Mouse (Mus musculus): Measurements from ENCODE around the gene Apobr. TPM values are rescaled to one million over a fixed set of nuclear protein-coding genes. Genes with fewer than 3 reads are reported as not detected.

Apobr gene
- total RNA-seq, 2 experiments from 2014 or later: 0.97 to 1.1 TPM

GRCm38 (mm10) chr7:126594862-126595561 lies 10.3 kb downstream of the Apobr start, which contains the start of gene Il27:
Gene Il27, minus strand, starts transcription at chr7:126594941.
- intact Hi-C loops (cut with DNase I): no loop called here
- DNase-seq (ENCODE audit: extremely low spot score in 1 of 2, low spot score in 2 of 2): no peak

GRCm38 (mm10) chr7:126595890-126596289 lies 11.1 kb downstream of the Apobr start:
- intact Hi-C loops (cut with DNase I): no loop called here
- DNase-seq (ENCODE audit: extremely low spot score in 1 of 2, low spot score in 2 of 2): no peak

DNA sequence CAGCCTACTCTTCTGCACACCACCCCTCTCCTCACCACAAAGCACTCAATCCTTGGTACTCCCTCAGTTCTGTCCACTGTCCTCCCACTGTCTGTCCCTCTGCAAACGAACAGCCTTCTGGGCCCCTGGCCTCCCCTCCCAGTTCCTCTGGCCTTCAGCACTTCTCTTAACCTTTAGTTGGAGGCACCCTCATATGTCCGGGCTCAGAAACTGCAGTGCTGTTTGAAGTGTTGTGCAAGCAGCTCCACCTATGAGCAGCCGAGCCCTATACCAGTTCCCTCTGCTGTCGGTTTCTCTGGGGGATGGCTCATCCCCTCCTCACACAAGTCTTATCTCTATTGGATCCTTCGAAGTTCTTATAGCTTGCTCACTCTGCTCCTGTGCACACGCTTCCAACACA lies 11.7 kb downstream of the Apobr start:
- intact Hi-C loops (cut with DNase I): no loop called here
- DNase-seq (ENCODE audit: extremely low spot score in 1 of 2, low spot score in 2 of 2): no peak

DNA sequence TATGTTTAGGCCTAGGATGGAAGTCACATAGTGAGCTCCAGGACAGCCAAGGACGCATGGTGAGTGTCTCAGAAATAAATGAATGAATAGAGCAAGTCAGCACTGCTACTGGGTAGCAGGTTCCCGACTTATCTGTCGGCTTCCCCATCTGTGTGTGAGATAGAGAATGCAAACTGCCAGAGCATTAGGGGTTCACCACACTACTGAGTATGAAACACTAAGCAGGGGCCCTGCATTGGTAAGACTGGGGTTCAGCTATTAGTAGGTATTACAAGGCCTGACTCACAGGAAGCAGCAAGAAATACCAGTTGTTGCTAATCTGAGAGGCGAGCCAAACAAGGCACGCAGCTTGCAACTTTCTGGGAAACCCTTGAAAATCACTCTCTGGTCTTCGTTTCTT lies 14.2 kb downstream of the Apobr start:
- intact Hi-C loops (cut with DNase I): no loop called here
- DNase-seq (ENCODE audit: extremely low spot score in 1 of 2, low spot score in 2 of 2): no peak

GRCm38 (mm10) chr7:126601896-126602295 lies 17.2 kb downstream of the Apobr start:
- intact Hi-C loops (cut with DNase I): no loop called here
- no peak for DNase-seq (ENCODE audit: extremely low spot score in 1 of 2, low spot score in 2 of 2)

GRCm38 (mm10) chr7:126602650-126603049 lies 17.9 kb downstream of the Apobr start:
- intact Hi-C loops (cut with DNase I): no loop called here
- no peak for DNase-seq (ENCODE audit: extremely low spot score in 1 of 2, low spot score in 2 of 2)

- no peak for DNase-seq (ENCODE audit: extremely low spot score in 1 of 2, low spot score in 2 of 2)
- intact Hi-C loops (cut with DNase I): no loop called here
Measured at GRCm38 (mm10) chr7:126606611-126607010, 21.9 kb downstream of the Apobr start.

GRCm38 (mm10) chr7:126607064-126607463 lies 22.3 kb downstream of the Apobr start:
- intact Hi-C loops (cut with DNase I): no loop called here
- DNase-seq (ENCODE audit: extremely low spot score in 1 of 2, low spot score in 2 of 2): peak in 1 of 2 experiments; percentile 42

DNA sequence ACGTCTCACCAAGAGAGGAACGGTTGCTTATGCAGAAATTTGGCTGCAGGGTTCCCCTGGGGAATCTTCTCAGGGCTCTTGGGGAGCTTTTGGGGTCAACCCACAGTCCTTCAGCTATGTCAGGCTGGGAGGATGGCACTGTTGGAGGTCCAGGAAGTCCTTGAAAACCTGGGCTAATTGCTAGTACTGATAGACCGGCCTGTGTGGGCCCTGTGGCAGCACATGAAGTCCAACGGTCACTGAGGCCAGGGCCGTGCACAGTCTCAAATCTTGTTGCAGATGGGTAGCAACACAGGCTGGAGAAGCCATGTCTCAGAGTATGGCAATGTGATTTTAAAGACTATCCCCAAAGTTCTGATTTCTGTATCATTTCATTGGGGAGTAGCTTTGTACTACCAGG lies 23.1 kb downstream of the Apobr start:
- intact Hi-C loops (cut with DNase I): no loop called here
- no peak for DNase-seq (ENCODE audit: extremely low spot score in 1 of 2, low spot score in 2 of 2)

DNA sequence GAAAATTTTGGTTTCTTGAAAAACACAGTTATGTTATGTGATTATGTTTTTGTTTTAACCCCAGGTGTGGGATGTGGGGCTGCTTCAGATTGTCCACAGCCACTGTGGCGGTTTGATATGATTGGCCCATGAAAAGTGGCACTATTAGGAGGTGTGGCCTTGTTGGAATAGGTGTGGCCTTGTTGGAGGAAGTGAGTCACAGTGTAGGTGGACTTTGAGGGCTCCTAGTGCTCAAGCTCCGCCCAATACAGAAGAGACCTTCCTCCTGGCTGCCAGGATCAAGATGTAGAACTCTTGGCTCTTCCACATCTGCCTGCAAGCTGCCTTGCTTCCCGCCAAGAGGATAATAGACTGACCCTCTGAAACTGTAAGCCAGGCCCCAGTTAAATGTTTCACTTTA lies 28.0 kb downstream of the Apobr start:
- no peak for DNase-seq (ENCODE audit: extremely low spot score in 1 of 2, low spot score in 2 of 2)
- intact Hi-C loops (cut with DNase I): no loop called here

GRCm38 (mm10) chr7:126616707-126617106 lies 32.0 kb downstream of the Apobr start:
- intact Hi-C loops (cut with DNase I): no loop called here
- DNase-seq (ENCODE audit: extremely low spot score in 1 of 2, low spot score in 2 of 2): no peak

- DNase-seq (ENCODE audit: extremely low spot score in 1 of 2, low spot score in 2 of 2): no peak
- intact Hi-C loops (cut with DNase I): no loop called here
Measured at GRCm38 (mm10) chr7:126619559-126620275, 35.0 kb downstream of the Apobr start.

DNA sequence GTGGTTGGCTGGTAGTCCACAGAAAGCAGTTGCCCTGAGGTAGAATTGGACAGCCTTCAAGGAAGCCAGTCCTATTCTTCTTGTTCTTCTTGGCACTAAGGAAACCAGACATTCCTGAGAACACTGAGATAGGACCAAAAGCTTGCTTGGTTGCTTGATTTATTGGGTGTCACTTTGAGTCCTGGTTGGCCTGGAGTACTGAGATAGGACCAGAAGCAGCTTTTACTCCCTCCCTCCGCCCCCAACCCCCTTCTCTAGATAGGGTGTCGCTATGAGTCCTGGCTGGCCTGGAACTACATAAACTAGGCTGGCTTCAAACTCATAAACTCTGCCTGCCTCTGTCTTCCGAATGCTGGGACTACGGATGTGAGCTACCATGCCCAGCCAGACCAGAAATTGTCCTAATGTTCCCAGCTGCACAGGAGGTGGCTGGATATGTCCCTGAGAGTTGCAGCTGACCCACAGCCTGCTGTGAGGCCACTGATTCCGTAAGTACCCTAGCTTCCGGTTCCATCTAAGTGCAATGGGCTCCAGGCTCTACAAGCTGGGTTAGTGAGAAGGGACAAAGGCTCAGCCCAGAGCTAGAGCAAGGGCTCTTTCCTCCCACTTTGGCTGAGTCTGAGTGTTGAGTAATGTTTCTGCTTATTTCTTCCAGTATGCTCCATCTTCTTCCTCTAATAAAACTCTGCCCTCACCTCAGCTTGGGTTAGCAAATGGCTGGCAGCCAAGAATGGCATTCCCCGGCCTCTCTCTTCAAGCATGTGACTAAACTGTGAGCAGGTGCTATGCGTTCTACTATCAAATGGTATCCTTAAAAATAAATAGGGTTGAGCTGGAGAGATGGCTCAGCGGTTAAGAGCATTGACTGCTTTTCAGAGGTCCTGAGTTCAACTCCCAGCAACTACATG lies 37.0 kb downstream of the Apobr start:
- intact Hi-C loops (cut with DNase I): no loop called here

GRCm38 (mm10) chr7:126623381-126623780 lies 38.6 kb downstream of the Apobr start:
- no peak for DNase-seq (ENCODE audit: extremely low spot score in 1 of 2, low spot score in 2 of 2)
- intact Hi-C loops (cut with DNase I): no loop called here

More for the DNA sequence above, 37.0 kb downstream of the Apobr start:
- DNase-seq (ENCODE audit: extremely low spot score in 1 of 2, low spot score in 2 of 2): no peak

GRCm38 (mm10) chr7:126624774-126625173 lies 40.0 kb downstream of the Apobr start:
- intact Hi-C loops (cut with DNase I): no loop called here
- peak in 1 of 2 experiments; percentile 28 for DNase-seq (ENCODE audit: extremely low spot score in 1 of 2, low spot score in 2 of 2)

DNA sequence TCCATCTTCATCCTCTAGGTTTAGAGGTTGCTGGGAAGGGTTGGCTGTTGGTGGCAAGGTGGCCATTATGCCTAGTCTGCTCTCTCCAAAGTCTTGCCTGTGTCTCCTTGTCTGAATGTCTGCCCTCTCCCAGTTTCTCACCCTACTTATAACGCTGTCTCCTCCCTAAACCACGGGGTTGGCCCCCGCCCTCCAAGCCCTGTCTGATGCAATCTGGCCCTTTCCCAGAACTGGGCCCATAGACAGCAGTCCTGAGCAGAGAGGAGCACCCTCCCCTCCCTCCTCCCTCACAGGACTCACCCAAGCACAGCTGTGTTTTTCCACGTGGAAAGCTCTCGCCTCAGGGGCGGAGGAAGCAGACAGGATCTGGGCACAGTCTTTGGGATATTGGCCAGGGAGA lies 40.6 kb downstream of the Apobr start:
- DNase-seq (ENCODE audit: extremely low spot score in 1 of 2, low spot score in 2 of 2): peak; percentile 16 to 87
- intact Hi-C loops (cut with DNase I): no loop called here

DNA sequence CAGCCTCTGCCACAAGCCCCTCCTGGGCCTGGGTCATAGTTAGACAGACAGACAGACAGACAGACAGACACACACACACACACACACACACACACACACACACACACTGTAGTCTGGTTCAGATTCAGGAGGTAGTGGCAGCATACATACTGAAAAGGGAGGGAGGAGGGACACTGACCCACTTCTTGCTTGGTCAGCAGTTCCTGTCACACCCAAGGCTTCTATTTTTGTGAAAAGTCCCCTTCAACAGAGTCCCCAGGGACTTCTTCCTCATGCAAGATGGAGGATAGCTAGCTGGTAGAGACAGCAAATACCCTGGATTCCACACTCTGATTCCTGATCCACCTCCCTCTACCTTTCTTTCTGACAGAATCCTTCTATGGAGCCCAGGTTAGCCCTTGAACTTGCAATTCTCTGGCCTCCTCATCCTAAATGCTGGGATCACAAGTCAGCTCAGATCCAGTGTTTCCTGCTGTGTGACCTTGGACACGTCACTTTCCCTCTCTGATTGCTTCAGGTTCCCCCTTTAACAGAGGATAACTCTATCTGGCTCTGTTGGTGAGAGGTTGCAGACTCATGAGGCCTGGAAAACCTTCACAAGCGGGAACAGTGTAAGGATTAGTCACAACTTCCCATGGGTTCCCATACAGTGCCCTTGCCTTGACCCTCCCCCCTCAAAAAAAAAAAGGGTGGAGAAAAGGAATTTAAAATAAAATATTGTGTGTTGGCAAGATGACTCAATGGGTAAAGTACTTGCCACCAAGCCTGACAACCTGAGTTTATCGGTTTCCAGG lies 41.3 kb downstream of the Apobr start:
- intact Hi-C loops (cut with DNase I): no loop called here
- no peak for DNase-seq (ENCODE audit: extremely low spot score in 1 of 2, low spot score in 2 of 2)

- DNase-seq (ENCODE audit: extremely low spot score in 1 of 2, low spot score in 2 of 2): peak in 1 of 2 experiments; percentile 50
- intact Hi-C loops (cut with DNase I): no loop called here
Measured at GRCm38 (mm10) chr7:126628111-126628510, 43.4 kb downstream of the Apobr start.

- intact Hi-C loops (cut with DNase I): no loop called here
- no peak for DNase-seq (ENCODE audit: extremely low spot score in 1 of 2, low spot score in 2 of 2)
Measured at GRCm38 (mm10) chr7:126629915-126630314, 45.2 kb downstream of the Apobr start.

All from left cerebral cortex, postnatal 10 days (tissue).